Mouse (Mus musculus) stomach, embryonic 16.5 days (tissue): ENCODE data around the gene Tmem145. TPM values are rescaled to one million over a fixed set of nuclear protein-coding genes. Genes with fewer than 3 reads are reported as not detected.
A peak's percentile ranks its signal among the peaks of the same experiment; 100 is the strongest.

Source experiments
- ATAC-seq: fragments of 200-750 bp; cut with Nextera tagmentation; 2 replicates; pipeline ENCODE4 v1.8.0; 2017; ENCODE audit warnings: moderate number of reproducible peaks, moderate TSS enrichment; ENCODE audit not compliant: insufficient read depth, low FRiP score
- H3K27ac ChIP-seq: fragments of 300-500 bp; sonication (generic); 2 replicates; pipeline ENCODE4 v1.5.1; 2014; ENCODE audit warnings: low read length
- H3K27me3 ChIP-seq: fragments of 300-500 bp; sonication (generic); 2 replicates; pipeline ENCODE4 v1.6.1; 2014; ENCODE audit warnings: low read length, control low read depth, mixed read lengths; ENCODE audit not compliant: control insufficient read depth, insufficient read depth
- H3K36me3 ChIP-seq: fragments of 300-500 bp; sonication (generic); 2 replicates; pipeline ENCODE4 v1.6.1; 2014; ENCODE audit warnings: low read length; ENCODE audit not compliant: control insufficient read depth, insufficient read depth
- H3K4me1 ChIP-seq: fragments of 300-500 bp; sonication (generic); 2 replicates; pipeline ENCODE4 v1.6.1; 2014; ENCODE audit warnings: low read length, control low read depth, mixed read lengths; ENCODE audit not compliant: control insufficient read depth, insufficient read depth
- H3K4me2 ChIP-seq: fragments of 300-500 bp; sonication (generic); 2 replicates; pipeline ENCODE4 v1.6.1; 2014; ENCODE audit warnings: low read depth, low read length, mixed read lengths
- H3K4me3 ChIP-seq: fragments of 300-500 bp; sonication (generic); replicated peaks from 2 replicates; pipeline ENCODE4 v1.5.1; 2014; ENCODE audit warnings: mild to moderate bottlenecking, low read length
- H3K9ac ChIP-seq: fragments of 300-500 bp; sonication (generic); 2 replicates; pipeline ENCODE4 v1.6.1; 2014; ENCODE audit warnings: low read length
- H3K9me3 ChIP-seq: fragments of 300-500 bp; sonication (generic); replicated peaks from 2 replicates; pipeline ENCODE4 v1.6.1; 2016; ENCODE audit warnings: low read length, control low read depth; ENCODE audit not compliant: control insufficient read depth
- WGBS: fragments of 180-500 bp; shearing (Covaris S2); extraction: QIAGEN DNeasy Blood & Tissue Kit; methylation state at CpG from one replicate; pipeline ENCODE4 v1.1.7; 2014; 5-methylcytosine and 5-hydroxymethylcytosine counted together
- polyA plus RNA-seq: library from polyadenylated mRNA; unstranded; fragments of >200 nt; fragmentation: Nextera tagmentation; extraction: Ambion mirVana; gene quantifications from 2 replicates; pipeline ENCODE4 v1.2.1, GENCODE M21; 2015

Gene Tmem145
- polyA plus RNA-seq, 1 experiment from 2014 or later = 0.57 TPM

DNA sequence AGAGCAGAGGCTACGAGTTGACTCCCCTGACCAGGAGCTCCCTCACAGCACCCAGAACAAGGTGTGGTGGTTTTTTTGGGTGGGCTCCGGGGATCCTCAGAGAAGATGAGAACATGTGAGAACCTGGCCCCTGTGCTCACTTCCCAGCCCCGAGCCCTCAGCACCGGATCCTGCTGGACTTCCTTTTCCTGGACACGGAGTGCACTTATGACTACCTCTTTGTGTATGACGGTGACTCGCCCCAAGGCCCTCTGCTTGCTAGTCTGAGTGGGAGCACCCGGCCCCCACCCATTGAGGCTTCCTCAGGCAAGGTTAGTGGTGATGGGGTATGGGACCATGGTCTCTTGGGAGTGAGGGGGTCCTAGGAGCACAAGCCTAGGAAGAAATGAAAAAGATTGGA is 20.3 kb downstream of the Tmem145 start:
- Histone ChIP-seq H3K27ac (no peak overlapping the region), H3K4me1 (peaks cover 8% of the 10 kb centered on the region), H3K9ac (no peak overlapping the region), H3K4me3 (no peak overlapping the region), H3K36me3 (no peaks in the 10 kb centered on the region), H3K9me3 (no peaks in the 10 kb centered on the region), H3K27me3 (no peaks in the 10 kb centered on the region), H3K4me2 (no peak overlapping the region)
- WGBS = 70% methylated on average over 8 of the region's 8 CpGs
- ATAC-seq = no peak

DNA sequence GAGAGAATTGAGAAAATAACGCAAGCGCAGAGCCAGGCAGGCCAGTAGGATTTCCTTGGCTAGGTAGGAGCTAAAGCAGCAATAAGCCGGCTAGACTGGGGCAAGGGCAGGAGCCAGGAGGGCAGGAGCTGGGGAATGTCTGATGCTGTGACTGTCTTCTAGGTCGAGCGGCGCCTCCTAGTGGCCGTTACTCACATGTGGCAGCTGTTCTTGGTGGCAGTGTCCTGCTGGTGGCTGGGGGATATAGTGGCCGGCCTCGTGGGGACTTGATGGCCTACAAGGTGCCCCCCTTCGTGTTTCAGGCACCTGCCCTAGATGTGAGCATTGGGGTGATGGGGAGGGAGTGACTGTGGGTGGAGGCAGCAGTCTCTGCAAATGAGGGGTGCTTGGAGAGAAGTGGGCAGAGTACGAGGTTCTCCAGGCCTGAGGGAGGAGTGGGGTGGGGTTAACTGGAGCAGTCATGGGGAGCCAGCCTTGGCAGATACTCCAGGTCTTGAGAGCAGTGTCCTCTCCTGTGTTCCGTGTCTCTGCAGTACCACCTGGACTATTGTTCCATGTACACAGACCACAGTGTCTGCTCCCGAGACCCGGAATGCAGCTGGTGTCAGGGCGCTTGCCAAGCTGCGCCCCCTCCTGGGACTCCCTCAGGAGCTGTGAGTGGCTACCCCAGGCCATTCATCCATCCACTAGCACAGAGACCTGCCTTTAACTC is 27.8 kb downstream of the Tmem145 start:
- Histone ChIP-seq H3K36me3 (no peaks in the 10 kb centered on the region; the same call in 1 of the 2 replicates), H3K9ac (no peak overlapping the region), H3K4me3 (no peak overlapping the region), H3K27me3 (no peaks in the 10 kb centered on the region), H3K9me3 (no peaks in the 10 kb centered on the region), H3K4me2 (no peak overlapping the region), H3K27ac (no peak overlapping the region), H3K4me1 (no peaks in the 10 kb centered on the region)
- ATAC-seq = peak; percentile 67; the same call in 1 of the 2 replicates
- WGBS = 44% methylated on average over 16 of the region's 16 CpGs

DNA sequence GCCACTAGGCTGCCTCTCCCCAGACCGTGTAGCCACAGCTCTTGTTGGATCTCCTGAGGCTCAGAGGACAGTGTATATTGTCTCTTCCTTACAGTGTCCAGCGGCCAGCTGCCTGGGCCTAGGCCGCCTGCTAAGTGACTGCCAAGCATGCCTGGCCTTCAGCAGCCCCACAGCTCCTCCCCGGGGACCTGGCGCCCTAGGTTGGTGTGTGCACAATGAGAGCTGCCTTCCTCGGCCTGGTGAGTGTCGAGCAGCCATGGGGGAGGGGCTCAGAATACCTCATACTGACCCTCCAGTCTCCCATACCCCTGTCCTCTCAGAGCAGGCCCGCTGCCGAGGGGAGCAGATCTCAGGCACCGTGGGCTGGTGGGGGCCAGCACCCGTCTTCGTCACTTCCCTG is 28.6 kb downstream of the Tmem145 start:
- no peak for ATAC-seq
- H3K9ac ChIP-seq = no peak overlapping the region
- no peak overlapping the region for H3K4me3 ChIP-seq
- WGBS = 87% methylated on average over 12 of the region's 12 CpGs
- no peaks in the 10 kb centered on the region; the same call in 1 of the 2 replicates for H3K36me3 ChIP-seq
- no peak overlapping the region for H3K4me2 ChIP-seq
- H3K27me3 ChIP-seq = no peaks in the 10 kb centered on the region
- H3K4me1 ChIP-seq = no peaks in the 10 kb centered on the region
- no peak overlapping the region for H3K27ac ChIP-seq
- H3K9me3 ChIP-seq = no peaks in the 10 kb centered on the region

DNA sequence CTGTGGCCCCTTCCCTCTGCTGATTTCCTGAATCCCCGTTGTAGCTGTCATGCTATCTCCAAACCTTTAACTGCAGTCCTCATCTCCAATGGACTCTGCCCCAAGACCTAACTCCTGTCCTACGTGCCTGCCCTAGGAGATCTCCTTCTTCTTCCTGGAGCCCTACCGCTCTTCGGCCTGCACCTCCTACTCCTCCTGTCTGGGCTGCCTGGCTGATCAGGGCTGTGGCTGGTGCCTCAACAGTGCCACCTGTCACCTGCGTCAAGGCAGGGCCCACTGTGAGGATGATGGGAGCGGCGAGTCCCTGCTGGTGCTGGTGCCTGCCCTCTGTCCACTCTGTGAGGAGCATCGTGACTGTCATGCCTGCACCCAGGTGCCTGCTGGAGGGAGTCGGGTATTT is 33.4 kb downstream of the Tmem145 start:
- H3K9me3 ChIP-seq = no peaks in the 10 kb centered on the region
- no peak overlapping the region for H3K27ac ChIP-seq
- no peak overlapping the region for H3K9ac ChIP-seq
- no peak overlapping the region for H3K4me3 ChIP-seq
- 85% methylated on average over 9 of the region's 9 CpGs for WGBS
- no peaks in the 10 kb centered on the region for H3K27me3 ChIP-seq
- no peaks in the 10 kb centered on the region for H3K4me1 ChIP-seq
- no peak overlapping the region for H3K4me2 ChIP-seq
- ATAC-seq = no peak
- H3K36me3 ChIP-seq = no peaks in the 10 kb centered on the region; the same call in 1 of the 2 replicates

DNA sequence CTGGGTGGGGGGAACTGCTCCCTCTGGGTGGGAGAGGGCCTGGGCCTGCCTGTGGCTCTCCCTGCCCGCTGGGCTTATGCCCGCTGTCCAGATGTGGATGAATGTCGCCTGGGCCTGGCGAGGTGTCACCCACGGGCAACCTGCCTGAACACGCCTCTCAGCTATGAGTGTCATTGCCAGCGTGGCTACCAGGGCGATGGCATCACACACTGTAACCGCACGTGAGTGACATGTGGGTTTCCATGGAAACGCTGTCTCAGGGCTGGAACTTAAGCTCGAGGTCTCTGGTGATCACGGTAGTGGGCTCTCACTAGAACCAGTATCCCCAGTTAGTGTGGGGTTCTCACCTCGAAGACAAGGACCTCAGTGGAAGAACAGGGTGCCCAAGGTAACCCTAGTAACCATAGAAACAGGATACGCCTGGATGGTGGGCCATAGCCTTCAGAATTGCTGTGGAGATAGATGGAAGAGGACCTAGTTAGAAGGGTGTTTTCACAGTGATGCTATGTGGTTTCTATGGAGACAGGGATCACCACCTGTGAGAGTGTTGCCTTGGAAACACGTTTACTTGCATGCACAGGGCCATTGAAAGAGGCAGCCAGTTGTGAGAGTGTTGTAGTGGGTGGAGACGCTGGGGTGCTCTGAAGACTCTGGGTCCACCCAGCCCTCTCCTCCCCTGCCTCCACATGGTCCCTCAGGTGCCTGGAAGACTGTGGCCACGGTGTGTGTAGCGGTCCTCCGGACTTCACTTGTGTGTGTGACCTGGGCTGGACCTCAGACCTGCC is 35.3 kb downstream of the Tmem145 start:
- no peak for ATAC-seq
- H3K9ac ChIP-seq = no peak overlapping the region
- H3K27me3 ChIP-seq = no peaks in the 10 kb centered on the region
- H3K4me2 ChIP-seq = no peak overlapping the region
- no peaks in the 10 kb centered on the region; the same call in 1 of the 2 replicates for H3K36me3 ChIP-seq
- H3K4me1 ChIP-seq = no peaks in the 10 kb centered on the region
- 82% methylated on average over 20 of the region's 20 CpGs for WGBS
- no peak overlapping the region for H3K27ac ChIP-seq
- no peaks in the 10 kb centered on the region for H3K9me3 ChIP-seq
- no peak overlapping the region for H3K4me3 ChIP-seq

DNA sequence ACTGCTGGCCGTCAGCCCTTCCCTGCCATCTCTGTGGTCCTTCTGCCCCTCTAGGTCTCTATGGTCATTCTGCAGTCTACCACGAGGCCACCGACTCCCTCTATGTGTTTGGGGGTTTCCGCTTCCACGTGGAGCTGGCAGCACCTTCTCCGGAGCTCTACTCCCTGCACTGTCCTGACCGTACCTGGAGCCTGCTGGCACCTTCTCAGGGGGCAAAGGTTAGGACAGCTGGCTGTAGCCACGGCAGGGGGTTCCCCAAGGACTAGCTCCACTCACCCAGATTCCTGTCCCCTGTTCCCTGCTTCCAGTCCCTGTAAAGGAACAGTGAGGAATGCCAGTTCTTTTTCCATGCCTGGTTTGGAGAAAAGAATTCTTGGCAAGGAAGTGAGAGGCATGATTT is 43.0 kb downstream of the Tmem145 start:
- peaks cover 5% of the 10 kb centered on the region; the same call in 1 of the 2 replicates for H3K9me3 ChIP-seq
- H3K4me3 ChIP-seq = no peak overlapping the region
- H3K27me3 ChIP-seq = no peaks in the 10 kb centered on the region
- H3K4me1 ChIP-seq = no peaks in the 10 kb centered on the region
- no peak for ATAC-seq
- no peak overlapping the region for H3K27ac ChIP-seq
- H3K4me2 ChIP-seq = no peak overlapping the region
- peaks cover 27% of the 10 kb centered on the region for H3K36me3 ChIP-seq
- WGBS = 84% methylated on average over 8 of the region's 8 CpGs
- no peak overlapping the region for H3K9ac ChIP-seq

DNA sequence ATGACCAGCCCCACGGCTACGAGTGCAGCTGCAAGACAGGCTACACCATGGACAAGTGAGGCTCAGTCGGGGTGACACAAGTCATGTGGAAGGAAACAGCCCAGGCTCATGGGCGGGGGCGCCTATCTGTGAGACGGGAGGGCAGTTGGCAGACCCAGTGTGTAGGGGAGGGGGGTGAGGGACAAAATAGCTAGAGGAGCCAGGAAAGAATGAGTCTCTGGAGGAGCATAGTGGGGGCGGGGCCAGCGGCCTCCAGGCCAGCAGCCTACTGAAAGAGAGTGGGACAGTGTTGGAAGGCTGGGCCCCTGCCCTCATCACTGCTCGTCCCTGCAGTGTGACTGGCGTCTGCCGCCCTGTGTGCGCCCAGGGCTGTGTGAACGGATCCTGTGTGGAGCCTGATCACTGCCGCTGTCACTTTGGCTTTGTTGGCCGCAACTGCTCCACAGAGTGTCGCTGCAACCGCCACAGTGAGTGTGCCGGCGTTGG is 52.9 kb downstream of the Tmem145 start:
- Histone ChIP-seq H3K27me3 (no peaks in the 10 kb centered on the region), H3K4me1 (no peaks in the 10 kb centered on the region), H3K4me2 (no peak overlapping the region), H3K36me3 (no peaks in the 10 kb centered on the region), H3K9me3 (no peaks in the 10 kb centered on the region), H3K27ac (no peak overlapping the region), H3K9ac (no peak overlapping the region), H3K4me3 (no peak overlapping the region)
- 76% methylated on average over 19 of the region's 19 CpGs for WGBS
- ATAC-seq = peak; percentile 31; the same call in 1 of the 2 replicates

DNA sequence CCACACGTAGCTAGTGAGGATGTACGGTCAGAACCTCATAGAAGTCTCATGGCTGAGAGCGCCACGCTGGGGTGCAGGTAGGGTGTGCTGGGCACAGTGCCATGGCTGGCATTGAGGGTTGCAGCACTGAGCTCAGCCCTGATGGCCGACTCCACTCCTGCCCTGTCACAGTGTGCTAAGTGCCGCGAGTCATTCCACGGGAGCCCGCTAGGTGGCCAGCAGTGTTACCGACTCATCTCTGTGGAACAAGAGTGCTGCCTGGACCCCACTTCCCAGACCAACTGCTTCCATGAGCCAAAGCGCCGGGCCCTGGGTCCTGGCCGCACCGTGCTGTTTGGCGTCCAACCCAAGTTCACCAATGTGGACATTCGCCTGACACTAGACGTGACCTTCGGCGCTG is 57.2 kb downstream of the Tmem145 start:
- no peak for ATAC-seq
- Histone ChIP-seq H3K27me3 (peaks cover 16% of the 10 kb centered on the region), H3K9me3 (no peaks in the 10 kb centered on the region), H3K27ac (no peak overlapping the region), H3K4me3 (no peak overlapping the region), H3K4me1 (peaks cover 5% of the 10 kb centered on the region), H3K4me2 (no peak overlapping the region), H3K36me3 (no peaks in the 10 kb centered on the region), H3K9ac (no peak overlapping the region)
- WGBS = 82% methylated on average over 19 of the region's 19 CpGs

DNA sequence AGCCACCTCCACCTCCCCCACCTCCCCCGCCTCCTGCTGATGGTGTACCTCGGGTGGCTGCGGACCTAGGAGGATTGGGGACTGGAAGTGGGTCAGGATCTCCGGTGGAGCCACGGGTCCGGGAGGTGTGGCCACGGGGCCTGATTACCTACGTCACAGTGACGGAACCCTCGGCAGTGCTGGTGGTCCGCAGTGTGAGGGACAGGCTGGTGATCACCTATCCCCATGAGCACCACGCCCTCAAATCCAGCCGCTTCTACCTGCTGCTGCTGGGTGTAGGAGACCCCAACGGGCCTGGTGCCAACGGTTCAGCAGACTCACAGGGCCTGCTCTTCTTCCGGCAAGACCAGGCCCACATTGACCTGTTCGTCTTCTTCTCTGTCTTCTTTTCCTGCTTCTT is 57.7 kb downstream of the Tmem145 start:
- 93% methylated on average over 17 of the region's 17 CpGs for WGBS
- peaks cover 5% of the 10 kb centered on the region for H3K4me1 ChIP-seq
- peaks cover 20% of the 10 kb centered on the region for H3K27me3 ChIP-seq
- H3K4me2 ChIP-seq = no peak overlapping the region
- no peak overlapping the region for H3K9ac ChIP-seq
- no peaks in the 10 kb centered on the region for H3K9me3 ChIP-seq
- H3K36me3 ChIP-seq = no peaks in the 10 kb centered on the region
- H3K27ac ChIP-seq = no peak overlapping the region
- no peak overlapping the region for H3K4me3 ChIP-seq
- ATAC-seq = no peak
